Mouse (Mus musculus) spleen, adult 2 months (tissue): Measurements from ENCODE around the gene Ngfr. TPM values are rescaled to one million over a fixed set of nuclear protein-coding genes. Genes with fewer than 3 reads are reported as not detected.

Experiments
- DNase-seq, 2 experiments: peaks; one replicate each; pipeline versions ENCODE4 v3.0.0 to v3.0.0-alpha.2; 2012 to 2021; ENCODE audit warnings: low spot score in 2 of 2, low read depth in 1 of 2
- H3K27ac ChIP-seq: fragments of 200-500 bp; 2 replicates; pipeline ENCODE4 v1.5.1; 2012; ENCODE audit warnings: low read length, inconsistent platforms; ENCODE audit not compliant: insufficient read depth
- H3K27me3 ChIP-seq: fragments of 200-500 bp; 2 replicates; pipeline ENCODE4 v1.6.1; 2012; ENCODE audit warnings: mild to moderate bottlenecking, moderate library complexity, low read length, inconsistent platforms; ENCODE audit not compliant: control insufficient read depth, insufficient read depth
- H3K36me3 ChIP-seq: fragments of 200-500 bp; 2 replicates; pipeline ENCODE4 v1.6.1; 2012; ENCODE audit warnings: mild to moderate bottlenecking, low read length, inconsistent platforms; ENCODE audit not compliant: control insufficient read depth, insufficient read depth
- H3K4me1 ChIP-seq: fragments of 200-500 bp; 2 replicates; pipeline ENCODE4 v1.6.1; 2011; ENCODE audit warnings: inconsistent platforms; ENCODE audit not compliant: control insufficient read depth, insufficient read depth, insufficient read length
- H3K4me3 ChIP-seq: fragments of 200-500 bp; 2 replicates; pipeline ENCODE4 v1.5.1; 2011; ENCODE audit warnings: mild to moderate bottlenecking, inconsistent platforms; ENCODE audit not compliant: insufficient read depth, insufficient read length; ENCODE audit errors: extremely low read depth
- CTCF ChIP-seq: fragments of 200-500 bp; IDR thresholded peaks from 2 replicates; pipeline ENCODE4 v1.5.1; 2011; ENCODE audit warnings: mild to moderate bottlenecking, inconsistent platforms; ENCODE audit not compliant: insufficient read depth, insufficient read length, insufficient replicate concordance; ENCODE audit errors: extremely low read depth
- POLR2A ChIP-seq: fragments of 200-500 bp; IDR thresholded peaks from 2 replicates; pipeline ENCODE4 v1.6.1; 2011; ENCODE audit warnings: low read depth, low read length, inconsistent platforms
- WGBS: fragments of 180-500 bp; shearing (Covaris S2); methylation state at CpG from one replicate; pipeline ENCODE4 v1.1.7; 2018; 5-methylcytosine and 5-hydroxymethylcytosine counted together
- polyA plus RNA-seq: library from polyadenylated mRNA; depleted of rRNA; stranded (reverse); fragments of >200 nt; gene quantifications from 2 replicates; pipeline ENCODE4 v1.2.3, GENCODE M21; 2012

The Ngfr gene
- polyA plus RNA-seq, 1 experiment = 7.3 TPM

DNA sequence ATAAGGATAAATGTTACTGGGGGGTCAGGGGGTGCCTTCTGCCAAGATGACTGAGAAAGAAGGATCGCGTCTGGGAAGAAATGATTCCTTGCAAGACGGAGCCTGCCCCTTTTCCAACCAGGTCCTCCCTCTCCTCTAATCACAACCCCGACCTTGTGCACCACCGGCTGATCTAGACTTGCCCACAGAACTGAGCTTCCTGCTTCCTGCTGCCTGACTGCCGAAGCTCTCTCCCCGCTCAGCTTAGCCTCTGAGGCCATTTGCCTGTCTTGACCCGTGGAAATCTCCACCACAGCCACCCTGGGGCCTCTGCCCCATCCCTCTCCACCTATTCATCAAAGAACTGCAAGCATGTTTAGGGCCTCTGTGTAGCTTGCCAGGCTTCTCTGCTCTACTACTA, 11.2 kb downstream of the Ngfr start:
- H3K27me3 ChIP-seq = no peaks in the 10 kb centered on the region
- H3K4me1 ChIP-seq = peaks cover 2% of the 10 kb centered on the region; the same call in 1 of the 2 replicates
- no peak overlapping the region for H3K4me3 ChIP-seq
- 50% methylated on average over 8 of the region's 8 CpGs for WGBS
- no peak overlapping the region for H3K27ac ChIP-seq
- TF ChIP-seq POLR2A (no peak), CTCF (no peak)
- no peak for DNase-seq
- H3K36me3 ChIP-seq = no peaks in the 10 kb centered on the region

DNA sequence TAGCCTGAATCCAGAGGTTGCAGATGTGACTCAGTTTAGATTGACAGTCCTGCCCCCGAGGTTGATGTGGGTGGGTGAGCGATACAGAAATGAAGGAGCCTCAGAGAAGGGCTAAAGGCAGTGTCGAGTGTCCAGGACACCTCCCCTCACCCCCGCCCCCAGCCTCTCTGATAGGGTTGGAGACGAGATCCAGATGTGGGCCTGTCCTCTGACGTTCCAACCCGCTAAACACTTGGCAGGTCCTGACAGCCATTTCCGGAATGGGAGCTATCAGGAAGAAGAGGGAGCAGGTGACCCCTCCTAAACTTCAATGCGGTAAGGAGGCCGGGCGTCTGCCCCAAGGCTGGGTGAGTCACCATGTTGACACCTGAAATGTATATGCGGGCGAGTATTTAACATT, 11.7 kb downstream of the Ngfr start:
- 65% methylated on average over 13 of the region's 13 CpGs for WGBS
- TF ChIP-seq CTCF (no peak), POLR2A (no peak)
- no peak overlapping the region for H3K27ac ChIP-seq
- no peak for DNase-seq
- H3K27me3 ChIP-seq = no peaks in the 10 kb centered on the region
- peaks cover 2% of the 10 kb centered on the region; the same call in 1 of the 2 replicates for H3K4me1 ChIP-seq
- no peaks in the 10 kb centered on the region for H3K36me3 ChIP-seq
- H3K4me3 ChIP-seq = no peak overlapping the region

- peaks cover 2% of the 10 kb centered on the region; the same call in 1 of the 2 replicates for H3K4me1 ChIP-seq
- H3K27me3 ChIP-seq = no peaks in the 10 kb centered on the region
- DNase-seq = no peak
- TF ChIP-seq CTCF (no peak), POLR2A (no peak)
- no peak overlapping the region for H3K27ac ChIP-seq
- H3K36me3 ChIP-seq = no peaks in the 10 kb centered on the region
- H3K4me3 ChIP-seq = no peak overlapping the region
- 84% methylated on average over 6 of the region's 6 CpGs for WGBS
Measured at GRCm38 (mm10) chr11:95574786-95575334, 12.7 kb downstream of the Ngfr start.

DNA sequence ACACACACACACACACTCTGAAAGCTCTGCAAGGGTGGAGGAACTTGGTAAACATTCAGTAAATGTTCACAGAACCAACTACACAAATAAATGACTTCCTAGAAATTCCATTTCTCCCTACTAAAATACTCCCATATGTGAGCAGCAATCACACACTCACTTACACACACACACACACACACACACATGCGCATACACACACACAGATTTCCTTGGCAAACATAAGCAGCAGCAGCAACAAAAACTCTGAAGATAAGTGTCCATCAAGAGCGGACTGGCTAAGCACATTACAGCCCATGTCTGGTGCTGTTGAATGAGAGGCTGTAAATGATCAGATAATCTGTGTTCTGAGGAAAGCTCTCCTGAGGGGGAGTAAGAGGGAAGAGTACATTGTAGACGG, 15.3 kb downstream of the Ngfr start:
- no peaks in the 10 kb centered on the region for H3K4me1 ChIP-seq
- TF ChIP-seq POLR2A (no peak), CTCF (no peak)
- no peak for DNase-seq
- no peak overlapping the region for H3K27ac ChIP-seq
- H3K27me3 ChIP-seq = no peaks in the 10 kb centered on the region
- no peak overlapping the region for H3K4me3 ChIP-seq
- H3K36me3 ChIP-seq = no peaks in the 10 kb centered on the region
- 74% methylated on average over 3 of the region's 3 CpGs for WGBS

GRCm38 (mm10) chr11:95571755-95572154, 15.8 kb downstream of the Ngfr start:
- H3K36me3 ChIP-seq = no peaks in the 10 kb centered on the region
- H3K4me3 ChIP-seq = no peak overlapping the region
- DNase-seq = no peak
- TF ChIP-seq CTCF (no peak), POLR2A (no peak)
- H3K27me3 ChIP-seq = no peaks in the 10 kb centered on the region
- WGBS = 58% methylated on average over 9 of the region's 9 CpGs
- no peaks in the 10 kb centered on the region for H3K4me1 ChIP-seq
- no peak overlapping the region for H3K27ac ChIP-seq

DNA sequence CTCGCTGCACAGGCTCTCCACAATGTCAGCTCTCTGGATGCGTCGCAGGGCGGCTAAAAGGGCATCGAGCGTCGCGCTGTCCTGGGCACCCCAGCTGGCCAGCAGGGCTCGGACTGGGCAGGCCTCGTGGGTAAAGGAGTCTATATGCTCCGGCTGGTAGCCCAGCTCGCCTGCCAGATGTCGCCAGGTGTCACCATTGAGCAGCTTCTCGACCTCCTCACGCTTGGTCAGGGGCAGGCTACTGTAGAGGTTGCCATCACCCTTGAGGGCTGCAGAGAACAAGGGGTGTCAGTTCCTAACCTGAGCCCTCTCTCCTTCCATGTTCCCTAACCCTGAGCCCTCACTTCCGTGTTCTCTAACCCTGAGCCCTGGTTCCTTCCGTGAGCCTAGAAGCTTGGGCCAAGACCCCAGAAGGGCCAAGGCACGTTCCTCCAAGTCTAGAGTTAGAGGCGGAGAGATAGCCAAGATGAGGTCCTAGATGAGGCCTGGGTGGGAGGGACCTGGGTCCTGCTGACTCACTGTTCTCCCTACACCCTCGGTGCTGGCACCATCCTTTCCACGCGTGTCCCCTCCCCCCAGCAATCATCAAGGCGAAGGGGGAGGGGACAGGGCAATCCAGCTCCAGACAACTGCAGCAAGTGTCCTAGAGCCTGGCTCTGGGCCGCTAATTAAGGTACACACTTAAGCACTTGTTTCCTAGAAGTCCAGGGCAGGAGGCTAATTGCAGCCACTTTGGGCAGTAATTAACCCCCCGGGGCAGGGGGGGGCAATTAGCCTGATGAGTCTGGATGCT, 16.5 kb downstream of the Ngfr start:
- no peaks in the 10 kb centered on the region for H3K27me3 ChIP-seq
- no peak overlapping the region for H3K27ac ChIP-seq
- 68% methylated on average over 25 of the region's 25 CpGs for WGBS
- no peaks in the 10 kb centered on the region for H3K4me1 ChIP-seq
- H3K4me3 ChIP-seq = no peak overlapping the region
- H3K36me3 ChIP-seq = no peaks in the 10 kb centered on the region
- TF ChIP-seq CTCF = no peak
- no peak for TF ChIP-seq POLR2A
- DNase-seq = no peak

GRCm38 (mm10) chr11:95569908-95570307, 17.6 kb downstream of the Ngfr start:
- Histone ChIP-seq H3K27me3 (no peaks in the 10 kb centered on the region), H3K4me1 (no peaks in the 10 kb centered on the region), H3K4me3 (no peak overlapping the region), H3K36me3 (no peaks in the 10 kb centered on the region), H3K27ac (no peak overlapping the region)
- TF ChIP-seq CTCF (no peak), POLR2A (no peak)
- WGBS = 88% methylated on average over 6 of the region's 6 CpGs
- DNase-seq = no peak
